Mouse (Mus musculus) gonadal fat pad, adult 2 months (tissue): ENCODE data around the gene Madd. TPM values are rescaled to one million over a fixed set of nuclear protein-coding genes. Genes with fewer than 3 reads are reported as not detected.

Source experiments
- DNase-seq: peaks from one replicate; pipeline ENCODE4 v3.0.0-alpha.2; 2012; ENCODE audit warnings: low read depth
- polyA plus RNA-seq: library from polyadenylated mRNA; depleted of rRNA; stranded (reverse); fragments of >200 nt; gene quantifications from 2 replicates; pipeline ENCODE4 v1.2.3, GENCODE M21; 2012; rRNA removed

The Madd gene
- polyA plus RNA-seq = 17.3 and 21.3 TPM in 2 replicates

DNA sequence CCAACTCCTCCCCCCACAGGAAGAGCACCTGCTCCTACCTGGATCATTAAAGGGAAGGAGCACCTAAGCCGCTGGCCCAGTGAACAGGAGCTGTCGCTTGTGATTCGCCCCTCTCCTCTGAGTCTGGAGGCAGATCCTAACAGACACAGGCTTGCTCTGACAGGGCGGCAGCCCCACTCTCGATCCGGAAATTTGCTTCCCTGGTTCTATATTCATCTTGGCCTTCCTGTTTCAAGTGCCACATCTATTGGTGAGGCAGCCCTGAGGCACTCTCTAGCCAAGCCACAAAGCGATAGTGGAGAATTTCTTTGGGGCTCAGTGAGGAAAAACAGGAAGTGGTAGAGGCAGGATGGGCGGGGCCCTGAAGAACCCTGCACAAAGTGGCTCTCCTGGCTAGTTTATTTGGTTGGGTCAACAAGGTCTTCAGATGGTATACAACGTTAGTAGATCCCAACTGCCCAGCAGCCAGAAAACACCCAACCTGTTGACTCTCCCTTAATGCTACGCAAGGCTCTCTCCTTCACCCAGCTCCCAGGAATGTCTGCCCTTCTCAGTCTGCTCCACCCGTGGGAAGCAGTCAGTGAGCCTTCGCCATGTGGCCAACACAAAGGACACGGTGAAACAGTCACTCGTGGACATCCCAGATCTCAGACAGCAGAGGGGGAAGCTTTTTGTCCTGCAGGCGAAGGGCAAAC is at the start of gene Madd:
TSS of gene Madd (minus strand) at position 127 of the 695 bp plus-strand sequence.
- DNase-seq = no peak

DNA sequence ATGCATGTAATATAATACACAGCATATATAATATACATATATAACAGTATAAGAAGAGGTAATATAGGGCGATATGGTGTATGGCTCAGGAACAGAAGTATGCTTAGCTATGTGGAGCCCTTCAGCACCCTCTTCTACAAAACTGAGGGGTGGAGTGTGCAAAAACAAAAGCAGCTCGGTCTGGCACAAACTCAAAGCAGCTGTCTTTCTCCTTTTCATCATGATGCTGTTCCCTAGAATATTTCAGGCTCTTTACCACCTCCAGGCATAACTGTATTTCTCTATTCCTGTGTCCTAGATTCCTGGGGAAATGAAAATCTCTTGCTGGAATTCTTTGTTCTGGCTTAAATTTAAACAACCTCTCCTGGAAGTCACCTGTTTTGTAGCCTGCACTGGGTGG is 46.1 kb upstream of the Madd start:
- no peak for DNase-seq

DNA sequence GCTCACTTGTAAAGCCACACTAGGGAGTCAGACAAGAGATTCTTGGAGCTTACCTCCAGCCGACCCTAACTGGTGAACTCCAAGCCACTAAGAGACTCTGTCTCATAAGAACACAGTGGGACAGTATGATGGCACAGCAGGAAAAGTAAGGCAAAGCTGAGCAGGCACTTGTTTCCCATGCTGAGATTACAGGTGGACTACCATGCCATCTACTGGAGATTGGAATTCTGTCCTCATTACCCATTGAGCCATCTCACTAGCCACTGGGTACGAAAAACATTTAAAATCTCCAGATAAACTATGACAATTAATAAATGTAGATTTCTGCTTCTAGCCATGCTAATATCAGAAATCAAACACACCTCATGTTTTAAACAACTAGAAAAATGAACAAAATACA is 40.0 kb upstream of the Madd start:
- no peak for DNase-seq

DNA sequence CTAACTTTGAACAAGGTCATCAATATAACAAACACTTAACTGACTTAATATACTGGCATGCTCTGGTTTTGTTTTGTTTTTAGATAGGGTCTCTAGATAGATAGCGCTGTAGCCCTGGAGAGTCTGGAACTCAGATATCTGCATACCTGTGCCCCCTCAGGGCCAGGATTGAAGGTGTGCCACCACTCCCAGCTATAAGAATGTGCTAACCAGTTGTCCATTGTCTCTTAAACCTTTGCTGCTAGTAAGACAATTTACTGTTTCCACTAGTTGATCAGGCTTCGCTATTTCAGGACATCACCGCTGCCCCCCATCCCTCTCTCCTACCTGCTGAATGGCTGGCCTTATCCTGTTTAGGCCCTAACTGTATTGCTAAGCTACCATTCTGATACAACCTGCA is 36.9 kb upstream of the Madd start:
- DNase-seq = no peak

DNA sequence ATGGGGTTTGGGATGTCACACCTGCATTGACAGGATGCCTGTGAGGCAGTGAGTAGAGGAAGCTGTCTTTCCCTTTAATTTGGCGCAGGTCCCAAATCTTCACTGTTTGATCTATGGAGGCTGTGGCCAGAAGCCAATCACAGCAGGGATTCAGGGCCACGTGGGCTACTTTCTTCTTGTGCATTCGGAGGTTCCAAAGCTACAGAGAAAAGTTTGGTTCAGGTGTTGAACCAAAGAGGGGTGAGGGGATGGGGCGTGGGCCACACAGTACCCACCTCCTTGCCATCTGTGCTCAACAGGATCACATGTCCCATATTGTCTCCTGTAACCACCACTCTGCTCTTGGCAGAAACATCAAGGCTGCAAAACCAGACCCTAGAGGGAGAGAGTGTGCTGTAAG is 33.4 kb upstream of the Madd start:
- DNase-seq = no peak

DNA sequence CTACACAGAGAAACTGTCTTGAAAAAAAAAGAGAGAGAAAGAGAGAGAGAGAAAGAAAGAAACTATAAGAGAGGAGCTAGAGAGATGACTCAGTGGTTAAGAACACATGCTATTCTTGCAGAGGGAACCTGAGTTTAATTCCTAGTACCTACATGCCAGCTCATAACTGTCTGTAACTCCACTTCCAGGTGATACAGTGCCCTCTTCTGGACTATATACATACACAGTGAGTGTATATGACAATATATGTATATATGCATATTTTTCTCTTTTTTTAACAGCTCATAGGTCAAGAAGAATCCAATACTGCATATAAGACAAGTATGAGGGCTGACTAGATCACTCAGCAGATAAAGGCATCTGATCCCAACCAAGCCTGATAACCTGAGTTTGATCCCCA is 29.7 kb upstream of the Madd start:
- no peak for DNase-seq

DNA sequence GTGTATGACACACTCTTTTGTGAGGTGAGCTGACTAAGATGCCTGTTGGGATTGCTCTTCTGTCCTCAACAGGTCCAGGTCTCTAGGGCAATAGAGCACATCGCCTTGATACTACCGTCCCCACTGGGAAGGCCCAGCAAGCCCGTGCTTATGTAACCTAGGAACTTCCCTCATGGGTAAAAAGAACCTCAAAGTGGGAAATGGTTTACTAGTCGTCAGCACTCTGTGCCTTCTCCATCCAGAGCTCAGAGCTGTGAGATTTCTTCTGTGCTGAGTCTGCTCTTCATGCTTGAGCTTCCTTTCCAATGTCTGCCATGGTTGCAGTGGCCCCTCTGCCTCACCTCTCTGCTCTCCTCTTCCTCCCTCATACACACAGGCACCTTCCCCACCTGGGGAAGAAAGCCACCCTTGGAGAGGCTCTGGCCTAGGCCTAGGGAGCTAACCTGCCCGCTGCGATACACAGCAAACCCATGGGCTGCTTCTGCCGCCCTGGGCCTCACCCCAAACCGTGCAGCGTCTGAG is 22.7 kb upstream of the Madd start:
- DNase-seq = no peak

DNA sequence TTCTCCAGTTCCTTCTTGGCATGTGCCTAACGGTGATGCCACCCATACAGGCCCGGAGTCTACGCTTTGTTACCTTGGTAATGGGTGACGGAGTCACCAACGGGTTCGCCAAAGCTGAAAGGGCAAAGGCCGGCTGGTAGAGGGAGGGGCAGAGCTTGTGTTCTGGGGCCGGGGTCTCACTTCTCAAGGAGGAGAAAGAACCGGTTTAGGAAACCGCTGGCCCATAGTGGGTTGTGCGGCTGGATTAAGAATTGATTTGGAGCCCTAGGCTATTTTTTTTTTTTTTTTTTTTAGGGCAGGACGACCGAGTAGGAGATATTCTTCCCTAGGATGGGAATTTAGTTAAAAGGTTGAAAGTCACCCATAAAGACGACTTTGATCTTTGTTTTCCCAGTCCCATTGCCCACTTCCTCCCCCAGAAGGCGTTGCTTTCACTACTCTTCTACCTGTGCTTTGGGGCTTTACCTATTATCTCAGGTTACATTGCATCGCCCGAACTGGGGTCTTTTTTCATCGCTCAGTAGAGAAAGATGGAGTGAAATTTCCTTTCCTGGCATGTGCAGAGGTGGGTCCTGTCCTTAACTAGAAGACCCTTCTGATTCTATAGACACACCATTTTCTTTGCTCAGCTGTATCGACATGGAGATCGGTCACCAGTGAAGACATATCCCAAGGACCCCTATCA is 19.5 kb upstream of the Madd start:
- DNase-seq = no peak

DNA sequence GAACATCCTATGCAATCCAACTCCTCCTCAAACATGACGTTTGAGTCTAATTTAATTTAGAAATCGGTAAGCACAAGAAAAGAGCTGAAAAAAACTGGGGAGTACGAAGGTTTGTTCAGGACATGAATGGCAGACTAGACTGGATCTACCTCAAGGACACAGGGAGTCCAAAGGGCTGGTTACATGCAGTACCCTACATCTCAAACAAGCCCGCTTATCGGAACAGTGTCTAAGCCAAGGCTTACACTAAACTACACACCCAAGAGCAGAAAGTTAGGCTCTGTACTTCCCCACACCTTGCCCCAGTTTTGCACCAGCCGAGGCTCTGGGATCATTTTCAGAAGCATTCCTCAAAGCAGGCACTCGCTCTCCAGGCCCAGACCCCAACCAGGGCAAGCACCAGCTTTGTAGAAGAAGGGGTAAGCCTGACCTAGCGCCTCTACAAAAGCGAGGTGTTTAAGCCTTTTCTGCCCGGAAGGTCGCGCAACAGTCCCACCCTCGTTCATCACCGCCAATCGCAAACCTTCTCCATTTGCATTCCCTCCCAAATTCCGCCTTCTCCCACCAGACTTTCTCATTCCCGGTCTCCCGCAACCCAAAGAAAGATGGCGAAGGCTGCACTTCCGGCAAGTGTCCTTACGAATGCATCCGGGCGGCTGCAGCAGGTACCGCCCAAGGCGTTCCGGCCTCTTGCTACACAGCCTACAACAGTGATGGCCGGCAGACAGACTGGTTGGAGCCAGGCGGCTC is 18.8 kb upstream of the Madd start, which contains the start of the genes Nr1h3 and Acp2:
TSS of gene Nr1h3 (minus strand) at position 613 of the 750 bp plus-strand sequence.
TSS of gene Acp2 (plus strand) at position 664 of the 750 bp plus-strand sequence.
- peak; percentile 70 for DNase-seq

DNA sequence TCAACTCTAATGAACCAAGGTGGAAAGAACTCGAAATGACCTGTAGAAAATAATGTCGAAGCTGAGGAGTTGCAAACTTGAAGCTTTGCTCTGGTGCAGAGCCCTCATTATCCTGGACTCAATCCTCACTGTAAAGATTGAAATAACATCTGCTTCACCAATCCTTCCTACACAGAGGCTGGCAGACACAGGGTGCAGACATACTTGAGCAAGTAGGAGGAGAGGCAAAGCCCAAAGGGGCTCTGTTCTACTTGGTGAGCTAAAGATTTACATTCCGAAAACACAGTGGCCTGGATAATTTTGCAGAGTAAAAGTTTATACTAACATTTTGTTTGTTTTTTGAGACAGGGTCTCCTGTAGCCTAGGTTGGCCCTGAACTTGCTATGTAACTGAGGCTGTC is 15.3 kb upstream of the Madd start:
- DNase-seq = no peak

DNA sequence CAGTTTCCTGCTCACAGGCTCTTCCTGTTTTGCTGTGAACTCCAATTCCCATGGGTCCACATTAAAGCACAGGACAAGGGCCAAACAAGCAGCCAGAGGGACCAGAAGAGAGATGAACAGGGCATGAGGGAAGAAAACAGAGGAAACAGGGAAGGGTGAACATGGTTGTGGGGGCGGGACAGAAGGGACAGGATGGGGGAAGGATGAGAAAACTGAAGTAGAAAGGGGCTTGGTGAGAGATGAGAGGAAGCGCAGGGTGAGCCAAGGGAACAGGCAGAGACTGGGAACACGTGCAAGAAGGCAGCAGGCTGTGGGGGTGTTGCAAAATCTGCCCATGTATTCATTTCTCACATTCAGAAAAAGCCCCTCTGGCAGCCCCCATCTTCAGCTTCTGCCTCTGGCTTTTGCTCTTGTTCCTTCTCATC is 13.0 kb upstream of the Madd start:
- DNase-seq = no peak

DNA sequence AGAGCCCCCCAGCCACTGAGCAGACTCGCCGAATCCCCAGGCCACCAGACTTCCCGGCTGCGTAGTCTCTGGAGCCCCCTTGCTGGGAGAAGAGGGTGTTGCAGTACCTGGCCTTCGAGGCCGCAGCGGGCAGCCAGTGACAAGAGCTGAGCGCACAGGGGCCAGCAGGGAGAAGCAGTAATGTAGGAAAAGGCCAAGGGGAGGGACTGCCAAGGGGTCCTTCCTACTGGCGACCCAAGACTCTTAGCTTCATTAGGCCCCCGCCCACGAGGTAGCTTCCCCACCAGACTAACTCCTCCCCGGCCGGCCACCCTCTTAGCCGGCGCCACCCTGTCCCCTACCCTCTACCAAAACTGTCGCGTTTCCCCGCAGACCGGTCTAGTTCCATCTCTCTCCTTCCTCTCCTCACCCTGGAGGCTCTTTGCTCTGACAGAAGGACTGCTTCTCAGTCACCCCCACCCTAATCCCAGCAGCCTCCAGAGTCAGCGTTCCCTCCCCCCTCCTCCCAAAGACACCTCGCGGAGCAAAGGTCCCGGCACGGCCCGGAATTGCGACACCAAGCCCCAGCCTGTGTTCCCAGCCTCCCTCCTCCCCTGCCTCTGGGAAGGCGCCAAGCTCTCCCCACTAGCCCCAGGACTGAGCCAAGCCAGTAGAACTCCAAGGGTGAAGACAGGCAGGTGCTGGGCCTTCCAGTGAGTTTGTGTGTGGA is 11.1 kb upstream of the Madd start:
- DNase-seq = peak; percentile 37

DNA sequence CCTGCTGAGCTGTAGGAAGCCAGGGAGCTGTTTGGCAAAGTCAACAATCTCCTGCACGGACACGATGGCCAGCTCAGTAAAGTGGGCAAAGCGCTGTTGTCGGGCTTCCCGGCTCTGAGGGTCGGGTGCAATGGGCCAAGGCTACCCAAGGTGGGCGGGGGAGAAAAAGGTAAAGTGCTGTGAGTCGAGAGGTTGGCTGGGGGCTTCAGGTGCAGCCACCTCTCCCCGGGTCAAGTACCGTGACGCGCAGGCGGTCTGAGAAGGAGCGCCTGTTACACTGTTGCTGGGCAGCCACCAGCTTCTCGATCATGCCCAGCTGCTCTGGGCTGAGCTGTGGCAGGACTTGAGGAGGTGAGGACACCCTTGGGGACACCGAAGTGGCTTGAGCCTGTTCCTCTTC is 6.9 kb upstream of the Madd start:
- DNase-seq = no peak

DNA sequence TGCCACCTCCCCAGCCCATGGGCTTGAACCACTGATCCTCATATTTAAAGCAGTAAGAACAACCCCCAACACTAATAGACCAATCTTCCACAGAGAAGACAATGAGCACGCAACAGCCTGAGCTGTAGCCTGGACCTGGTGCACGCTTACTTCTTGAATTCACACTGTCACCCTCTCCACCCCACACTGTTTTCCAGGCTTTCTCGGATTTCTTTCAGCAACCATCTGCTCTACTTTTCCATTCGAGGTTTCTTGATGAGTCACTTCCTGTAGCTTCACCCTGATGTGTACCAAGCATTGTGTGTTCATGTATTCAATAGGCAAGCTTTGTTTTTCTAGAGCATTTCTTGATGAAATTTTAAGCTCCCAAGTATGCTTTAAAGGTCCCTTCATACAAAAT is 3.8 kb upstream of the Madd start:
- DNase-seq = no peak

DNA sequence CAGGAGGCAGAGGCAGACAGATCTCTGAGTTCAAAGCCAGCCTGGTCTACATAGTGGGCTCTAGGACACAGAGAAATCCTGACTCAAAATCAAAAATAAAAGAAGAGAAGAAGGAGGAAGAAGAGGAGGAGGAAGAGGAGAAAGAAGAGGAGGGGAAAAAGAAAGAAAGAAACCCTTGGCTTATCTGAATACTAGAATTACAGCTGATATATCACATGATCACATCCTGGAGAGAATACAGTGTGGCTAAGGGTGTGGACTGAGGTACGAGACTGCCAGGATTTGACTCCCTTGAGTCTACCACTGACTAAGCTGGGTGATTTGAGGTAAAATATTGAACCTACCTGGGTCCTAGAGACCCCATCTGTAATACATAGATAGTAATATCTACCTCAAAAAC is 2.6 kb upstream of the Madd start:
- DNase-seq = no peak

DNA sequence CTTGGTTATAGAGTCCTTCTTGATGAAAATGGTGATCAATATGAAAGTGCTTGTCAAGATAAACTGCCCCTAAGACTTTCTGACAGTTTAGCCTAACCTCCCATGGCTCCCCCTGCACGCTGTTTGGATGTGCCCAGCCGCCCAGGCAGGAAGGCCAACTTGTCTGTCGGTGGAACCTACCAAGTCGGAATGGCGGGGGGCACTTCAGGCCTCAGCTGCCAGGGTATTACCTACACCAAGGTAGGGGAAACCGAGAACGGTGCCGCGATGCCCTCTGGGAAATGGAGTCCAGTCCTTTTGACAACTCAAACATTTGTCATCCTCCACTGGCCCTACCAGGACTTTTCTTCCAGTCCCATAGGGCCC is 506 bp downstream of the Madd start:
- peak; percentile 88 for DNase-seq

DNA sequence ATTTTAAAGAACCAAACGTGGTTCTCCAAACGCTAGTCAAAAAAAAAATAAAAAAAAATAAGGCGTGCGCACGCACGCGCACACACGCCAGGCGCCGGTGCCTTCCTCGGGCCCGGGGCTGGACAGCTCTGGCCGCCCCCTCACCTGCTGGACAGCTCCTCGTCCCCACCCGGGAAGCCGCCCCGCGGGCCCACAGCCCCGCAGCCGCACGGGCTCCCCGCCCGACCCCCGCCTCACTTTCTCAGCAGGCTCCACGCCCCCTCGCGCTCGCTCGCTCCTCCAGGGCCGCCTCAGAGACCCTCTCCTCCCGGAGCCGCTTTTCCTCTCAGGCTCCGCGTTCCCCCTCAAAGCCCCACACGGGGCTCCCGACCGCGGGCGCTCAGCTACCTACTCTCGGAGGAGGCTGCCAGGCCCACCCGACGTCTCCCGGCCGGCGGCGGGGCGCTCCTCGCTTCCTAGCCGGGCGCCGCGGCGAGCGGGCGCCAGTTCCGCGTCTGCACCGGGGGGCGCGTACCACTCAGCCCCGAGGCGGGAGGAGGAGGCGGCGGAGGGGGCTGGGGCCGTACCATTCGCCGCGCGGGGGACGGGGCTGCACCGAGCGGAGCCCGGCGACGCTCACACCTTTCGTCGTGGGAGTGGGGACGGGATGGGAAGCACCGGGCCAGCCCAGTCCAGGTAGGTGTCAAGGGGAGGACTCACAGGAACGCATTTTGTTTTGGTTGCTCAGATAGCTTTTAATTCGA is 1.1 kb downstream of the Madd start:
- no peak for DNase-seq

DNA sequence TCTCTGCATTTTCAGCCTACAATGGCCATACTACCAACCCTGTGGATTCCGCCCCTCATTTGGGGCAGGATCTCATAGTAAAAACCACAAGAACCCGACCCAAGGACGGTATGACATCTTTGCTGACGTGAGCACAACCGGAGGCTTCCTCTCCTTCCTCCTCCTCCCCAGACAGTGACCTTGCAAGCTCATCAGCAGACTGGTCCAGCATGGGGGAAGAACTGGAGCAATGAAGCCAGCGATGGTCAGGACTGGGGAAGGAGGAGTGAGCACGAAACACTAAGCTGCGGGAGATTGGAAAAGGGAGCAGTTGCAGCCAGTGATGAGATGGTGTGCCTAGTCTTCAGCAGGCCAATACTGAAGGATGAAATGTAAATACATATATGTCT is 1.6 kb downstream of the Madd start:
- no peak for DNase-seq

DNA sequence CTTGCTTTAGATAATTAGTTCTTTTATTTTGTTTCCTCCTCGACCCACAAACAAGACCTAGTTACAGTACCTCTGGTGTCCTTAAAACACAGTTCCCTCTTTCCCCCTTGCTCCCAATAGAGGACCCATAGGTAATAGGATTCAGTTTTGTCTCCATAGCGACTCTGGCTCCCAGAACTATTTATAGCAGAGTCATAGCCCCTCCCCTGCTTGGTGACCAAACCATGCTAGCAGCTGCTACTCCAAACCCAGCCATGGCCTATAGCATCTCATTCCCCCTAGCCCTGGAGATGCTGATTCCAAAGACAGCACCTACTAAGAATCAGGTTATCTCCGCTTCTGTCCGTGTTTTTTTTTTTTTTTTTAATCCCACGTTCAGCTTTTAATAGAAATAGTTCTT is 2.9 kb downstream of the Madd start:
- DNase-seq = no peak

DNA sequence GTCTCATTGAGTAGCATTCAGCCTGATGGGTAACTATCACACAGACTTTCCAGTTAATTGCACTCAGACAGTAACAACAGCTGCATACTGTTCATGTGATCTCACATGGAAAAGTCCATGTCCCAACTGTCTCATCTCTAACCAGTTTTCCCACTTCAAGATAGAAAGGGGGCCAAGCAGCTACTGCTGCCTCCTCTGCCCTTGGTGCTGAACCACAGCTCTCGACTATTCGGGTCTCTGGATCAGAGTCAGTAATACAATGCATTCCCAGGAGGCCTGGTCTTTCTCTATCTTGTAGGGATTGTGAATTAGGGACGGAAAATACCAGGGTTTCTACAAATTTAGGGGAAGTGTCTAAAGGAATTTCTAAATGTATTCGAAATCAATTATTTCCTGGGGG is 3.8 kb downstream of the Madd start:
- DNase-seq = no peak

DNA sequence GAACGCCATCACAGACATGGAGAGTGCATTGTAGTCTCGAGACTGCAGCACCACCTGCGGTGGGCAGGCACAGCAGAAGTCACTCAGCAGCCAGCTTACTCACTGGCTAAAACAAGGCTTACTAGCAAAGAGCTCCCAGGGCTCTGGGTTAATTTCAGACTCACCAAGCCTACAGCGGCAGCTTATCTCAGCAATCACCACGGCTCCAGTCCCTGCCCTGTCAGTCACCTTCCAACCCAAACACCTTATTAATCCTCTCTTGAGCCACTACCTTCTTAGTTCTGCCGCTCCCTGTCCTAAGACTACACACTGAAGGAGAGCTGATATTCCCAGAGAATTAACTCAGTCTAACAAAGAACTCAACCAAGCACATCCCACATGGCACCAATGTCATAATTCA is 7.4 kb downstream of the Madd start:
- no peak for DNase-seq
